Mouse (Mus musculus) gastrocnemius, postnatal 36 days (tissue): ENCODE measurements at regions not wholly inside any gene's neighbourhood (a gene's known extent, or its start where the extent isn't known, plus 50 kb on each side); places are given as distances from the start of the nearest gene placed in this dataset.
"Not testable (repeated sequence)": the region's sequence is repeated elsewhere in the genome, so short reads cannot be mapped to it uniquely, and the experiment has no call there.

Experiments
- DNase-seq, 2 experiments: peaks; one replicate each; pipeline ENCODE4 v3.0.0; 2022
- intact Hi-C: fragments of 180-260 bp; cut with DNase I; formaldehyde crosslinking; loops from one replicate; pipeline ENCODE4 v1.15.1; 2025

DNA sequence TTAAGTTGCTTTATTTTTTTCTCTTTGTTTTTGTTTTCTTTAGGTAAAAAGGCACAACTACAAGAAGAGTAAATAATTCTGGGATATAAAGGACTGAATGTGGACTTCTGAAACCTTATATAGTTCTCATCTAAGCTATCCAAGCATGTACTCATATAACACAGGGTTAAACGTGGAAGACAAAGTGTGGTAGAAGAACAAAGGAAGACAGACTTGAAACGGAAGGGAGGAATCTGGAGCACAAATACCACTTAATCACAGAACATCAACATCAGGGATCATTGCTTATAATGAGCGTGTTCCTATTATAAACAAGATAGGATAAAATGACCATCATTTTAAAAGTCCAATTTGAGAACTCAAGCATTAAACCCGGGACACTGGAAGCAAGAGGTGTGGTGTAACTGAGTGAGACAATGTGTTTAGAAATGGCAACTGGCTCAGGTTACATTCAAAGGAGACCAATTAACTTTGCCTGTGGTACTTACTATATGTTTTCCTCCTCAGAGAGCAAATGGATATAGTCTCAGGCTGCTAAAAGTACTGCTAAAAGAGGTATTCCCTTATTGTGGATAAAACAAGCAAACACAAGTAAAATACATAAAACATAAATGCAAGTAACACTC, 96.1 kb upstream of the Hdgfl1 start:
- no peak for DNase-seq
- intact Hi-C loops: no loop called here

DNA sequence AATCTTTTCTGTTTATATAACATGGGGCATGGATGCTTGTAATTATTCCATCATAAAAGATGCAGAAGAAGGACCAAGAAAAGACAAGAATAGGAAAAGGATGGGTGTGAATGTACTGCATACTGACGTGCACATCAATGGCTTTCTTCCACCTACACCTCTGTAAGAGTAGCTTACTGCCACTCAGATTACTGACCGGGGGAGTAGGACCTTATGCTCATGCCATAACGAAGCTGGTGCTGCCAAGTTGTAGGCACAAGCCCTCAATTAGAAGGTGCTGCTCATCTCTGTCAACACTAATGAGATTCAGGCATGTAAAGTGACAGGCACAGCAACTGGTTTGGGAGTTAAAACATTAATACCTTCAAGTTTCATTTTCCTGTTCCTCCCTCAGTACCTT, 97.8 kb upstream of the Hdgfl1 start:
- intact Hi-C loops: no loop called here
- no peak for DNase-seq

DNA sequence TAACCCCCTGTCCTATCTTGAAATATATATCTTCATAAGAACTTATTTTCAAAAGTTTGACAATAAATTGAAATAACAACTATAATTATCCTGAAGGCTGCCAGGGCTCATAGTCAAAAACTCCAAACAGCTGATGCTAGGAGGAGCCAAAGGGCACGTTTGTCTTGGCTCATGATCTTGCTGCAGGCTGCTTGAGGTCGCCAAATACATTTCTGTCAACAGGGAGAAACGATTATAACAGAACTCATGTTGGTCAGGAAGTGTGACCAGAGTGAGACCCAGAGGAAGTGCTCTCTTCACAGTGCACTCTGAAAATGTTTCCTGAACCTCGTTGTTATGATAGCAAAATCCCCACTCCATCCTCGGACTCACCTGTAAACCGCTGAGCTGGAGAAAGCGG, 140.9 kb upstream of the Prl start:
- intact Hi-C loops: no loop called here
- peak in 1 of 2 experiments; percentile 4 for DNase-seq

DNA sequence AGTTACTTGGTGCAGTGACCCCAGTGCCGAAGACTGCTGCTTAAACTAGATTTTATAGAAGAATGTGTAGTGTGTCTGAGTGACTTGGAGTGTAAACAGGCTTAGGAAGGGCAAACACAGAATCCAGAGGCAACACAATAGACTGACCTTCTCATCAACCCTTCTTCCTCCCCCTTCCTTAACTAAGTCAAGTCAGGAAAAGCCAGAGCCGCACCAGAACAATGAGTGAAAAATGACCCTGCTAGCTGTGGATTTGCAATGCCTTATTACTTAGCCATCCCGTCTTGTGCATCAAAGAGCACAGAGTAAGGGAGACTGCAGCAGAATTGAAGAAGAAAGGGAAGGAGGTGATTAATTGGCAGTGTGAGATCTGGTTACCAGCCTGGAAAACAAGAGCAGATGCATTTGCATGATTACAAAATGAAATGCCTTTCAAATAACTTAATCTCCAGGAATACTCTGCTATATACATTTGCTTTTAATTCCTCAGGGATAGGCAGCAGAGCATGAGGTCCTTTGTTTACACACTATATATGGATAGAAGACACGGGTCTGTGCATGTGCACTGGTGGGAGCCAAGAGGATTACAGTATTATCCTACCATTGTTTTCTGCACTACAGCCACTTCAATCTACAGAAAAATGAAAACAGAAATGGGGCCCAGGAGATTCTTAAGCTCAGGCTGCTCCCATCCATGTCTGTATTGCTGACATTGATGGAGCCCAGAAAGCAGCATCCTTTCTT, 124.5 kb upstream of the Prl start:
- no peak for DNase-seq
- intact Hi-C loops: no loop called here

DNA sequence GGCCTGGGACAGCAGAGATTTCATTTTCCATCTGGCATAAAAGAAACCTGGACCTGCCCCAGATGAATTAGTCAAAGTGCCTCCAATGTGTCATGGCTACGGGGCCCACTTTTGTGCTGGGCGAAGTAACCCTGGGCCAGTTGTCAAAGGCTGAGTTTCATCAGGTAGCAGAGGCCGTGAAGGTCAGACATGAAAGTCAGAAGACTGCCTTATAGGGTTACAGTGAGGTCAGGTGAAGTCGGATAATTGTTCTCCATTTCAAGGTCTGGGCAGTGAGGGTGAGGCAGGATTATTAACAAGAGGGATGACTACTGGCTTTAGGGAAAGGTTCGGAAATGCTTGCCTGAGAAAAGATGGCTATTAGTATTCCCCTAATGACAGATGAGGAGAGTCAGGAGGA, 123.5 kb upstream of the Prl start:
- no peak for DNase-seq
- intact Hi-C loops: no loop called here

DNA sequence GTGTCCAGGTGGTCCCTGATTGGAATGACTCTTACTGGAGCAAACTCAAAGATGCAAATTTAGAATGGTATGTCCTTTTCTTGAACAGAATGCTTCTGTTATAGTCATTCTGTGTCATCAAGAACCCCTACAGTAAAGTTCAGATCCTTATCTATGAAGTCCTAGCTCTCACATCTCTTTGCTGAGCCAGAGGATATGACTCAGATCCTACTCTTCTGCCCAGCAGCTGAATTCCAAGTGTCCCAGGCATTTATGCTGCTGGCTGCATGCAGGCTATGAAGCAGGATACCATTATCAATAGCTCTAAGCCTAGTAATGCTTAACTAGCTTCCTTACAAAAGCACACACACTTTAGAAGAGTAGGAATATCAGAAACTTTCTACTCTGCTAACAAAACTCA, 116.9 kb upstream of the Prl start:
- intact Hi-C loops: no loop called here
- DNase-seq: no peak

DNA sequence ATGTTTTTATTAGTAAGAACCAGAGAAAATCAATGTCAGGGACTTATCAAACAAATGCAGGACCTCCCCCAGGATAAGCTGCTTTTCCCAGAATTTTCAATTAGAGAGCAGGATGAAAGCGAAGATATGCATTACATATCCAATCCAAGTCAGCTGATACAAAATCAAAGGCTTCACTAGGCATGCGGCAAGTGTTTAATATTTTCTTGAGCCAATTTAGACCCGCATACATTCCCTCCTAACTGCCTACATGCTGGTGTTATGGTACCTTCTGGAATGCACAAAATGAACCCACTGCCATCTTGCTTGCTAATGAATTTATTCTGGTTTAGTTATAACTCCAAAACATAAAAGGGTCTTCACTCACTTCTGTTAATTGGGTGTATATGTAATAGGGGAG, 112.9 kb upstream of the Prl start:
- intact Hi-C loops: no loop called here
- no peak for DNase-seq

DNA sequence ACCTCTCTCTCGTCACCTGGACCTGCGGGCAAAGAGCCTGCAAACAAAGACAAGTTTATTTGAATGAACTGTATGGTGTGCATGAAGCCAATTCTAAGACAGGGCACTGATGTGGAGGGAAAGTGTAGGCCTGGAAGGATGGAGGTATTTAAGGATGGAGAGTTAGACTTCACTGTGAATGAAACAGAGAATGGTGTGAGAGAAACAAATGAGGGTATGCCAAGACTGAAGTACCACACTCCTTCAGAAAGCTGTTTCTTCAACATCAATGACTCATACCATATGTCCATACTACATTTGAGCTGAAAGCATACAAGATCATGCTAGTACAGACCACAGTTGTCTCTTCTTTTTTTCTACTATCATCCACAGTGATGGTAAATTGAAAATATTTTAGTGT, 105.9 kb upstream of the Prl start:
- no peak for DNase-seq
- intact Hi-C loops: no loop called here

DNA sequence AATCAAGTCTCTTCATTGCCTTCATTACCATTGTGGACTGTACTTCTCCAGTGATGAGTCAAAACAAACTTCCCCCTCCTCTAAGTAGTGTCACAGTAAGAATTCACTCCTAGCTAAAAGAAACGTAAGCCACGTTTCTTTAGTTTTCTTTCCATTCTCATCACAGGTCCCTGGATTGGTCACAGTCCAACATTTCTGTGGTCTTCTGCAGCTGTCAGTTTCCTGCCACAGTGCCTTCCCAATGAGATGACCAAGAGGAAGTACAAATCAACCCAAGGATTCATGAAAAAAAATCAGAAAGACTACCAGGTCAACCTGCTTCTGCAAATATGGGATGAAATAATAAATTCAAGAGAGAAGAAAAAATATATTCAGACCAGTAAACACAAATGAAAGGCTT, 103.5 kb upstream of the Prl start:
- no peak for DNase-seq
- intact Hi-C loops: no loop called here

DNA sequence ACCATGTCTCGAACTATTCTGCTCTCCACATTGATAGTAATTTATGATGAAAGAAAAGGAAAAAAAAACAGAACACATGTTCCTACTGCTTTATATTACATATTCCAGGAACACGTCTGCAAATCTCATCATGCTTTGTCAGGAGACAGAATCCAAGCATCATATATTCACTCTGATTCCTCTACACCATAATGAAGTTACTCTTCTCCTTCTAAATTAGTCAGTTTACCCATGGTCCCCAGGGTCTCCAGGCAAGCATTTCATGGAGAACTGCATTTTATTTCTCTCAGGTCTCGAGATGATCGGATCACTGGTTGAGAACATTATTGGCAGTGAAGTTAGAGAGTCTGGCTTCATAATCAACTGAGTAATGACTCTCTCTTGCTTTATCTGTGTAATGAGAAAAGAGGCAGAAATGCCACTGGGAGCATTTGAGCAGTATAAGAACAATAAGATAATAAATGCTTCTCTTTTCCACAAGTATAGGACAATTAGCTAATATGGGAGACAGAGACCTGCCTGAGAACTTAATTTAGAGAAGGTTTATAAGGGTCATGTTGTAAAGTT, 97.8 kb upstream of the Prl start:
- DNase-seq: no peak
- intact Hi-C loops: no loop called here

DNA sequence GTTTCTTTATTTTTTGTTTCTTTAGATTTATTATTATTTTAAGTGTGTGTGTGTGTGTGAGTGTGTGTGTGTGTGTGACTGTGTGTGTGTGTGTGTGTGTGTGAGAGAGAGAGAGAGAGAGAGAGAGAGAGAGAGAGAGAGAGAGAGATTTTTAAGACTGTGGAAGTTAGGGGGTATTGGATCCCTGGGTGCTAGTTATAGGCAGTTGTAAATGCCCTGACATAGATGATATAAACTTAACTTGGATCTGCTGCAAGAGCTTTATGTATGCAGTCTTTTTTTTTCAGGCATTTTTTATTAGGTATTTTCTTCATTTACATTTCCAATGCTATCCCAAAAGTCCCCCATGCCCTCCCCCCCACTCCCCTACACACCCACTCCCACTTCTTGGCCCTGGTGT, 96.8 kb upstream of the Prl start:
- intact Hi-C loops, DNase-seq: not testable (repeated sequence)

DNA sequence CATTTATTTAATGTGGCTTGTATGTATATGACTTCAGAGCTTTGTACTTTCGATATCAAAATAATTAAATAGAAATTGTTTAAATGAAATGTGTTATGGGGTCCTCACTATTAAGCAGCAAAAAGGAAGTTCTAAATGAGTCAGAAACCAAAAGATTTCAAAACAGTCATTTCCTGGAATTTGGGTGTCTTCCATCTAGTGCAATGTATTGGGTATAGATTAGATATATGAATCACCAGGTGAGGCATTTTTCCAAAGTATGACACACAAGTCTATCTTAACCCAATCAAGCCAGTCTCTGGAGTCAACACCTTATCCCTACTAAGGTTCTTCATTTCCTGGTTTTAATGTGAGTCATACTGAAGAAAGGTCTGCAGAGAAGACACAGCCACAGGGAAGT, 81.3 kb upstream of the Prl start:
- intact Hi-C loops: no loop called here

DNA sequence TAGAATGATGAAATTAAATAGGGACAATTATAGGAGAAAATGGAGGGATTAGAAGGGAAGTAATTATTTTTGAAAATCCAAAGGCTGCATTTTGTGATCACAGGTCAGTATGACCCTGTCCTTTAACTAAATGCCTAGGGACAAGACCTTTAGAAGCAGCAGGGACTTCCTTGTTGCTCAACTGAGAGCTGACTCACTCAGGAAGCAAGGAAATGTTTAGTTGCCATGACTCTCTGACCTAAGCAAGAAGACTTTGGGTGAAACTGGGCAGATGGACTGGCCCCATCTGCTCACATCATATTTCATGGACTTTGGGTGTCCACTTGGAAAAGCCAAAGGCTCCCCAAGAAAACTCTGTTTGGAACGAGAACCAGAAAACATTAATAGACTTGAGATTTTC, 76.9 kb upstream of the Prl start:
- intact Hi-C loops: no loop called here

More for the DNA sequence above, 81.3 kb upstream of the Prl start:
- DNase-seq: no peak

More for the DNA sequence above, 76.9 kb upstream of the Prl start:
- DNase-seq: no peak
